Mouse (Mus musculus): ENCODE results near the gene Sfxn5.

Sfxn5 gene

DNA sequence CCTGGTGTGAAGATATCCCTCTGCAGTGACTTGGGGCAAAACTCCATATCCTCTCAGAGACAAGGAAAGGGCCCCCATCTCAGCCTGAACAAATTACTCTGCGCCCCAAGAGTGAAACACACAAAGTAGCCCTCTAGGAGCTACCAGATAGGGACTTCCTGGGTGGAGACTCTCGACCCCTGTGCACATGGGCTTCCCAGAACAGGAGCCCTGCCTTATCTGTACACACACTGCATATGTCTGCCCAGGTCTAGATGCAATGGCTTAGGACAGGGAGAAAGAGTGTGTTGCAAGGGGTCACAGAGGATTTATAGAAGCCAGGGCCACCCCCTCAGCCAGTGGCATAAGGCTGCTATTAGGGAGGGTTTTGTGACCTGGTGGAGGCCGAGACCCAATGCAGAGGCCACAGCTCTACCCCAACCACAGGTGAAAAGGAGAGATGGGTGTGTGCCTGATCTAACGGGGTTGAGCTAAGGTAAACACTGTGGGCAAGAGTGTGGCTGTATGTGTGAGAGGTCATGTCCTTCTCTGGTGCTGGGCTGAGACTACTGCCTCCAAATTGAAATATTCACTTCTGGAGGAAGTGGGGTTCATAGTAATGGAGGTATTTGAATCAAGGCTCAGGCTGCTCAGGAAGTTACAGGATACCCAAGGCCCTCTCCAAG, 44.9 kb downstream of the Sfxn5 start:
- no peak for DNase-seq (ENCODE audit: low spot score)

DNA sequence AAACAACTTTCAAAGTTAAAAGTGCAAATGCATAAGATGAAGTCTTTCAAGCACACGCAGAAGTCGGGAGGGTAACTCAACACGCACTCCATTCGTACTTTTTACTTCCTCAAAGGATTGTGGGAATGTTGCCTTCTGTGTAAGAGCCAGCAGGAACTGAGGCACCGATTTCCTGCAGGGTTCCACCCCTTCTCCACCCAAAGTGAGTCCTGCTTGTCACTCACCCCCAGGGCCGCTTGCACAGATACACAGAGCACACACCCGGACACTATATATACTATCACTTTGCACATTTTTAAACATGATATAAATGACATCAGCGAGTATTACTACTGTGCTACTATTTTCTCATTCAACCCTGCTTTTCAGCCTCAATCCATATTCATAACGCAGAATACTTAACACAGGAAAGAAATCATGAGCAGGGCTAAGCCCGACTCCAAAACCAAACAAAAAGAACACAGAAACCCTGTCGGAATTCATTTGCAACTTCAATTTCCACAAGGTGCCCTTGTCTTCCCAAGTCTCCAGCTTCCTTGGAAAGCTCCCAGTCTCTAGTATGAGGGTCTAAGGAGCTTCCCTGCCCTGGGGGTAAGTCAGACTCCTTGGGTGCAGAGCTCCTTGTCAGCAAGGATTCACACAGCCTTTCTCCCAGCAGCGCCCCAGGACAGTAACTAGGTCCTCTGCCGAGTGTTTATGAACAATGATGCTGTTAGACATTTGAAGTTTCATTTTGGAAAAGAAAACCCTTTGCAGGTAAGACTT, 46.8 kb downstream of the Sfxn5 start:
- DNase-seq (ENCODE audit: low spot score), result no peak

DNA sequence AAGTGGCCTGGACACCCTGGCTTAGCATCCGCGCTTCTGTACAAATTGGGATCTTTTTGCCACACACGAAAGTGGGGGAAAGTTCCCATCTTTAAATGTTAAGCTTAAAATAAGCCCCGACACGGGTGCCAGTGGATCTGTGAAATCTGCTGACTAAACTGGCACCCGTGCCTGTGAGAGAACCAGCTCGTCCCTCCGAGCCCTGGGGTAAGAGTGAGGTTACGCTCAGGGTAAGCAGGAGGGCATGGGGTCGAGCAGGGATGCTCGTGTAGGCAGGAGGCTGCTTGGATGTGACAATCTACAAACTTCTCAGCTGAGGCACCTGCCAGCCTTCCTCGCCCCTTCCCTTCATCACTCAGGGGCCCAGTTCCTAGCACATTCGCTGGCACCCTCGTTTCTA, 52.4 kb downstream of the Sfxn5 start:
- DNase-seq (ENCODE audit: low spot score), result no peak

DNA sequence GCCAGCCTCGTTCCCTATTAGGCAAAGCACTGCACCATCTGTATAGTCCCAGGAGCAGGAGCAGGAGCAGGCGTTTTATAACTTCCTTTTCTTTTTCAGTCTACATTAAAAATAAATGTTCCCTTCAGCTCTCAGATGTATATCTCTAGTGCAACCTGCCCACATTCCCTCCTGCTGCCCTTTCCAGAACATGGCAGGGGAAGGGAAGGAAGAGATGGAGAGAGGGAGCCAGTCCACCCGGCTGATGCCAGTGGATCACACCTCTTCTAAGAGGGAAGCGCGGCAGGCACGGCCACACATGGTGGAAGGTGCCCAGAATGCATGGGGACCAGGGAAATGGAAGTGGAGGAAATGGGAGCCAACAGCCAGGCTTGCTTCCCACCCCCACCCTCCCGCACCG, 56.7 kb downstream of the Sfxn5 start:
- DNase-seq (ENCODE audit: low spot score), result no peak

DNA sequence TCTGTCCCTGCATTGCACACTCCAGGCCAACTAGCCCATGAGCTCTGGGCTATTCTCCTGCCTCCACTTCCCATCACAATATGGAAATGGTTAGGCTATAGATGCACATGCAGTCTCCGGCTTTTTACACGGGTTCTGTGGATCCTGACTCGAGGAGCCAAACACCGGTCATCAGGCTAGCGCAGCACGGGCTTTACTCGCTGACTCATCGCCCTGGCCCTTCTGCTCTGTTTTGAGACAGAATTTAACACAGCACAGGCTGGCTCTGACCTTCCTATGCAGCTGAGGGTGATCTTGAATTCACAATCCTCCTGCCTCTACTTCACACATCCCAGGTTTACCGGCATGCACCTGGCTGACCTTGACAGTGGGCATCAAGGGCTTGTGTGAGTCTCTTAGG, 60.8 kb downstream of the Sfxn5 start:
- no peak for DNase-seq (ENCODE audit: low spot score)

DNA sequence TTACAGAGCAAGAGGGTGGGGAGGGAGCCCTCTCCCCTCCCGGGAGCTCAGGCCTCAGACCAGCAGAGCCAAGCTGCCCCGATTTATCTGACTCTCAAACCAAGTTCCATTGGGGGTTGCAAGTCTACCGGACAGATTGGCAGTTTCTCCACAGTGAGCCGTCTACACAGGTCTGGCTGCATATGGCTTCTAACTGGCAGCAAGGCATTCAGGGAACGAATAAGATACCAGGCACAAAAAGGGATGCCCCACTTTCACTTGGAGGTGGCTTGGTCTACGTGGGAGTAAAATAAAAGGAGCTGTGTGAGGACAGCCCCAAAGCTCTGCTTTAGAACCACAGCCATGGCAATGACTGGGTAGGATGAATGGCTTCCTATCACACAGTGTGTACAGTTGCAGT, 67.2 kb downstream of the Sfxn5 start:
- DNase-seq (ENCODE audit: low spot score), result no peak

DNA sequence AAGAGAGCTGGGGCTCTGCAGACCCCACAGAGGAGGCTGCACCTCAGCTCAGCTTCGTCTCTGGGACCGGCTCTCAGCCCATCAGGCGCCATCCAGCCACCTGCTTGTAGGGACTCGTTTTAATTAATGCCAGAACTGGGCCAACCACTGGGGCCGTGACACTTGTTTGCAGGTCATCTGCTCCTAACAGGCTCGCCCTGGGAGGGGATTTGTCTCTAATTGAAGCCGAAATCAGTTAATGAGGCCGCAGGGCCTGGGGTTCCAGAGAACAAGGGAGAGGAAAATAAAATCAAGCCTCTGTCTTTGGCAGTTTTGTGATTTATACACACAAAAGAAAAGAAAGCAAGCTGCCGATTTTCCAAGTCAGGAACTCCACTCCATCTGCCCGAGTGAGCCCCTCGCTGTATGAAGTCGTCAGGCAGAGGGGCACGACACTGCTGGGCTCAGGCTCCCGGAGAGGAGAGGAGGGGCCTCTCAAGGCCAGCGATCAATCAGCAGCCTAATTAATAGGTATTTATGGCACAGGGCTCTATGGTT, 68.2 kb downstream of the Sfxn5 start:
- DNase-seq (ENCODE audit: low spot score), result no peak

DNA sequence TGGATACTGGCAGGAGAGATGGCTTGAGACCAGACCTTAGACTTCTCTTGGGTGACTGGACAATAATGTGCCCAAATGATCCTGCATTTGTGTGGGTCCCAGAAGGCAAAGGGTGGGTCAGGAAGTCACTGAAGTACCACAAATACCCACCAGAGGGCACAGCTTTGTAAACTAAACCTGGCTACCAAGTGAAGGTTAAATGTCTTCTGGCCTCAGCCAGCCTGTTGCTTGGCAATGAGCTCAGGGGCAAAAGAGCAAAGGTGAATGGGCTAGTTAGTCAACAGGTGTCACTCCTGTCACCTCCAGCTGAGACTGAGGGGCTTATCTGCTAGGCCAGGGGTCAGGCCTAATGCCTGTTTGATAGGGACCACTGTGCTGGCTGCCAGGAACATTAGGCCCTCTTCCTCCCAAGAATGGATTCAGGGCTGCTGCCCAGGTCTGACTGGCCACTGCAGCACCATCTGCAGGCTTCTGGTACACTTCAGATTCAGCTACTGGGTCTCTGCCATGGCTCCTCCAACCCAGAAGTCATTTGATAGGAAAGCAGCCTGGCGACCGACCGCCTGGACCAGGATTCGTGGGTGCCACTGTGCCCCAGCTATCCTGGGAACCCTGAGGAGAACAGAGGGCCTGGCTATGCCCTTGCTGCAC, 70.2 kb downstream of the Sfxn5 start:
- peak; percentile 25 for DNase-seq (ENCODE audit: low spot score)

DNA sequence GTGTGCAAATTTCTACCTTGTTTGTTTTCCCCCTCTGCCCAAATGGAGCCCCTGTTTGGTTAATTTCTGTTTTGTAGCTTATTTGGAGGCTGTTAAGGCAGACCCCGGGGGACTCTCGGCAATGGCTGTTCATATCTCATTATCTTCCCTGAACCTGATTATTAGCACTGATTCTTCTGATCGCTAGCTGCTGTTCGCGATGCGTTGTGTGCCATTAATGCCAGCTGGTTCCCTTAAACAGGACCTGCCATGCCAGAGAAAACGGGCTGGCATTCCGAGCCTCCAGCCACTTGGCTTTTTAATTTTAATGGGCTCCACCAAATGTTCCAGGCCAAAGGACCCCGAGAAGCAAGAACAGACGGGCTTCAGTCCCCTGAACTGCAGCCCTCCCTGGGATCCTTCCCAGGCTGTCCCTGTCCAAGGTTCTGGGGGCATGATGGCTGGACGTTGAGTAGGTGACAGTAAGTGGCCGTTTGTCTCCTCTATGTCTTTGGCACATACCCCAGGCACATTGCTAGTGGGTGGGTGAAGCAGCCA, 74.1 kb downstream of the Sfxn5 start:
- DNase-seq (ENCODE audit: low spot score), result no peak

DNA sequence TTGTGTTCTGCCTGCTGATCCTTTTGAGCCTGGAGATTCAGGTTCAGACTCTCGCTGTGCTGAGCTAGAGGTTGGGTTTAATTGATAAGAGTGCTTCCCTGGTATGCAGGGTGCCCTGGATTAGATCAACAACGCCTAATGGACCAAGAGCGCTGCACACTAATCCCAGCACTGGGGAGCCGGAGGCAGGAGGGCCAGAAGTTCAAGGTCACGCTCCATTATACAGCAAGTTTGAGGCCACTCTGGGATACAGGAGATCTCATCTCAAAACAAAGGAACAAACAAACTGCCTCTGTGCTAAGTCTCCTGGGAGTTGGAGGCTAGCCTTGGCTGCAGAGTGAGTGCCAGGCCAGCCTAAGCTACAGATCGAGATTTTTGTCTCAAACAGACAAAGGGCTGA, 77.6 kb downstream of the Sfxn5 start:
- DNase-seq (ENCODE audit: low spot score), result no peak

DNA sequence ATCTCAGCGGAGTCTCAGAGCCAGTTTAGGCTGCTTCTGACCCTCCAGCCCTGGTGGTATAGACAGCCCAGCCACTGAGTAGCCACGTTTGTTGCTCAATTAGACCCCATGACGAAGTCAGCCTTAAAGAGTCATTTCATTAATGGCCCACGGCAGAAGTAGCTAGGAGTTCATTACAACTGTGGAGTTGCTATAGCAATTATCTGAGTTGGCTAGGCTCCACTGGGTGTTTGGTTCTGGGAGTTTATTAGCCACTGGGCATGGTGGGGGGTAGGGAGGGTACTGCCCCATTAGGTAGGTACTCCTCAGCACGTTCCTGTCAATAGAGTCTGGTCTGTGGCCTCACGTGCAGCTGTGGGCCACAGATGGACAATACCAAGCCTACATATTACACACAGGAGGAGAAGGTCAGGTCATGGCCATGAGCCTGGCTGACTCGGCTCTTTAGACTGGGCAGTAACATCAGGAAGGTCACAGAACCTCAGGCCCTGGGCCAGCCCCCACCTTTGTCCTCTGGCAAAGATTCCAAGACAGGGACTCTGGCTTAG, 79.2 kb downstream of the Sfxn5 start:
- DNase-seq (ENCODE audit: low spot score), result peak; percentile 34

DNA sequence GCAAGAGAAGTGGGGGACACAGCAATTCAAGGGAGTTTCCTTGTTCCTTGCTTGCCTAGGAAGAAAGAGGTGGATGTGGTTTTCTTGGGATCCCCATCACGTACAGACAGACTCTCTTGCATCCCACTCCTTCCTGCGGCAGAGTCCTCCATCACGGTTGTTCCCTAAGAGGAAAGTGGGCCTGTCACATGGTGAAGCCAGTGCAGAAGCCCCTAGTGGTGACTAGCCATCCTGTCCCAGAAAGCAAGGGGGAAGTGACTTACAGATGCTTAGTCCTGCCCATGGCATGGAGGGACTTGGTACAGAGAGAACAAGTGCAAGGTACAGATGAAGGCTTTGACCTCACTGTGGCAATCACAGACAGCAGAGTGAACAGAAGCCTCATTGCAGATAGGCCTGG, 79.9 kb downstream of the Sfxn5 start:
- no peak for DNase-seq (ENCODE audit: low spot score)

DNA sequence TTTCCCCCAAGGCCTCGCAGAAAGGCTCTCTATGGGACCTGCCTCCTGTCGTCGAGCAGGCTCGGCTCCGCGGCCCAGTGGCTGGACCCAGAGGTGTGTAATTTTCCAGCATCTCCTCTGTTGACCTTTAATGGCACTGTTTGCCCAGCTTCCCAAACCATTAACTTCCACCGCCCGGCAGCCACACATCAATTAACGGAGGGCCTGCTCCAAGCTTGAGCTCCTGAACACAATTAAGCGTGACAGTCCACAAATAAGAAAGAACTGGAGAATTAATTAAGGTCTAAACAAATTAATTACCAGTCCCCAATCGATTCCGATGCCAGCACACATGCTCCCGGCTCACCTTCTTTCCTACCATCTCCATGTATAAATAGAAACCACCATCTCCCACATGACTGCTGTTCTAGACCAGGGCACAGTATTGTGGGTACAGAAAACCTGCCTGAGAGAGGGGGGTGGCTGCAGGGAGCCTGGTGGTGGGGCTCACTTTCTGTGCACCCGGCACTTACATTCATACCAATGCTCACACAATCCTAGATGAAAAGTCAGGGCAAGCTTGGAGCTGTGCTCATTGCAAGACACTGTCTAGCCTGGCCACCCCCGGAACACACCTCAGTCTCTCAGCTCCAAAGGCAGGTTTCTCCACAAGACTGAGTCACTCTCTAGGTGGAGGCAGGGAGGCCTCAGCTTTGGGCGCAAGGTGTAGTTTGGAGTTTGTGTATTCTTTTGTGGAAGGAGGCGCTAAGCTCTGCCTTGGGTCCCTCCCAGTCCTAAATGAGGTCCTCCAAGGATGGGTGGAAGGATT, 80.8 kb downstream of the Sfxn5 start:
- no peak for DNase-seq (ENCODE audit: low spot score)

DNA sequence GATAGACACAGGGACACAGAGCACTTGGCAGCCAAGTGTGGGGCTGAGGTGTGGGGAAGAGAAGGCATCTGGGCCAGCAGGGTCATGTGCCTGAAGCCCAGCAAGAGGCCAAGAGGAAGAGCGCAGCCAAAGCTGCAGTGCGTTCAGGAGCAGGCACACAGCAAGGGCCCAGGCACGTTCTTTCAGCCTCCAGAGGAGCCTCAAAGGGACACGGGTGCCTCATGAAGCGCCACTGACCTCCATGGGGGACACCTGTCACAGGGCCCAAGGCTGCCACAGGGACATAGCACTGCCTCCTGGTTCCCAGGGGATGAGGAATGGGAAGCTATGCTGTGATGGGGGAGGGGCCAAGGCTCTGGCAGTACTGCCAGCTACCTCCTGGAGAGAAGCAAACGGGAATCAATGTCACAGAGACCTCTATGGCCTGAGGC, 82.4 kb downstream of the Sfxn5 start:
- DNase-seq (ENCODE audit: low spot score), result no peak

DNA sequence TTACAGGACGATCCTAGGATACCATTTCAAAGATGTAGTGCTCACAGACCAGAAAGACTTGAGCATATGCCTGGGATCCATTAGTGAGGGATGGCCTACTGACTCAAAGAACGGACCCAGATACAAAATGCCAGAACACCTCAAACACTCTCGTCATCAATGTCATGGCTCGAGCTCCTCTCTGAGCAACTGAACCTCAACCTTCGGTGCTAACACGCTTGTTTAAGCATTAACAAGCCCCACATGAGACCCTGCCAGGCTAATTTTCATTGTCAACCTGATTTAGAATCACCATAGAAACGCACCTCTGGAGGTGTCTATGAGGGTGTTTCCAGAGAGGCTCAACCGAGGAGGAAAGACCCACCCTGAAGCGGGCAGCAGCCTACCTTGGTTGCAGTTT, 83.4 kb downstream of the Sfxn5 start:
- no peak for DNase-seq (ENCODE audit: low spot score)

DNA sequence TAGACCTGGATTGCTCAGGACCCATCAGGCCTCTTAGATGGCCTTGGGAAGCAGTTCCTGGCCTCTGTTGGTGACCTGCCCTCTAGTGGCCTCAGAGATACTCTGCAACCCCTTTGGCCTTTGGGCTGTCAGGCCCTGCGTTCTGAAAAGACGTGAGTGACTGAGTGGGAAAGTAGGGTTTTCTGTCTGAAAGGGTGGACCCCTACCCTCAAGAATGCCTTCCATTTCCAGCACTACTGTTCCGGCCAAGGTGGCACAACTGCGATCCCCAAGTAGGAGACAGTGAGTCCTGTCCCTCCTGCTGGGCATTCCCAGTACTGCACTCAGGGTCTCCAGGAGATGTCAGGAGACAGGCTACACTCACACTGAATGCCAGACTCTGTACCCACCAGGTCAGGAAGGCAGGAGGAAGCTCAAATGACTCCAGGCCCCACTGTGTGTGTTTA, 94.2 kb downstream of the Sfxn5 start:
- DNase-seq (ENCODE audit: low spot score), result peak; percentile 43

DNA sequence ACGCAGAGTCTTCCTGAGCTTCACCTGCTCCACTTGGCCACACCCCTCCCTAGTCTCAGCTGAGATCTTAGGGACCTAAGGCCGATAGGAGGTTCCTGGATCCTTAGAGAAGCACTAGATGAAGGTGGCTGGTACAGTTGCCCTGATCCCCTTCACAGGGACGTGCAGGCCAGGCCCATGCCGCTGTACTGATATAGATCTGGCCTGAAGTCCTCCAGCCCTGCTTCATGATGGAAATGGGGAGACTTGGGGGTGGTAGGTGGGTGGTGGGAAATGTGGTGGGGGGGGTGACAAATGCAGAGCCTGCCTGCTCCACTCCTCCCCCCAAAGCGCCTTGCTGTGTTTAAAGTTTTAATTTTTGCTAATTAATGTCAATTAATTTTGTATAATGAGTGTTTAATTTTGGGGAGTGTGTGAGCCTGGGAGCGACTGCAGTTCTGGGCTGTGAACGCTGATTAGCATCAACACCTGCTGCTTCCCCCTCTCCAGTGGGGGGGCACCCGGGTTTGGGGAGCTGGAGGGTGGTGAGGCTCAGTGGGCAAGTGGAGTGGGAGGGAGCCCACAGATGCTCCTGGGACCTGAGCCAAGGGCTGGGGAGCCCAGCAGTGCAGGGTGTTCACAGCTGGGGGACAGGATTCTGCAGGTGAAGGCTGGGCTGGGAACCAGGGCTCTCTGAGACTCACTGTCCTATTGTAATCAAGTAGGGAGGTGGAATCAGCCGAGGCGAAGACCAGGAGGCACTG, 95.5 kb downstream of the Sfxn5 start:
- DNase-seq (ENCODE audit: low spot score), result no peak

DNA sequence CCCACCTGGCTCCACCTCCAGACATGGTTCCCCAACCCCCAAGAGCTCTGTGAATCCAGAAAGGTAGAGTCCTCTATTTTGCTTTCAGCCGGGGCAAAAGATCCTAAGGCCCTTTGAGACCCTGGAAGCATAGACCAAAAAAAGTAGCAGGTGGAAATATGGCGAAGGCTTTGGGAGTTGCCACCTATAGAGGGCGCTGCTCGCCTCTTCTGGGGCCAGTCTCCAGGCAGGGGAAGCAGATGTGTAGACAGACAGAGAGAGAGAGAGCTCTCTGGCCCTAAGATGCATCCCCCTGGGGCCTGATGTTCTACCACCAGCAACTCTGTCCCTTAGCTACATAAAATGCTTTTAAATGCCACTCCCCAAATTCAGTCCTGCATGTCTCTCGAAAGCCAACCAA, 96.2 kb downstream of the Sfxn5 start:
- no peak for DNase-seq (ENCODE audit: low spot score)

DNA sequence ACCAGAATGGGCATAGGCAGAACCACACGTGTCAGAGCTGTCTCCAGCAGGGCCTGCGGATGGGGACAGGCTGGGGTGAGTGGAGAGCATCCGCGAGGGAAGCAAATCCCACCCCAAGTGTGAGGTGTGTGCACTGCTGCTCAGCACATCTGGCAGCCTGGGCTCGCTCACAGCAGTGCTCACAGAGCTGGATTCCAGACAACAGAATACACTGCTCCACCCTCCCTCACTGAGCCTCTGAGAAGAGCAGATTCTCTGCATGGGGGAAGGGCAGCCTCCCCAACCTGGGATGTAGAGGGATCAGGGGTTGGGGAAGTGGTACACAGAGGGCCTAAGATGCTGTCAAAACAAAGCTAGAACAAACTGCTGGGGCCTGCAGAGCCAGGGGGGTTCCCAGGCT, 98.4 kb downstream of the Sfxn5 start:
- DNase-seq (ENCODE audit: low spot score), result no peak

DNA sequence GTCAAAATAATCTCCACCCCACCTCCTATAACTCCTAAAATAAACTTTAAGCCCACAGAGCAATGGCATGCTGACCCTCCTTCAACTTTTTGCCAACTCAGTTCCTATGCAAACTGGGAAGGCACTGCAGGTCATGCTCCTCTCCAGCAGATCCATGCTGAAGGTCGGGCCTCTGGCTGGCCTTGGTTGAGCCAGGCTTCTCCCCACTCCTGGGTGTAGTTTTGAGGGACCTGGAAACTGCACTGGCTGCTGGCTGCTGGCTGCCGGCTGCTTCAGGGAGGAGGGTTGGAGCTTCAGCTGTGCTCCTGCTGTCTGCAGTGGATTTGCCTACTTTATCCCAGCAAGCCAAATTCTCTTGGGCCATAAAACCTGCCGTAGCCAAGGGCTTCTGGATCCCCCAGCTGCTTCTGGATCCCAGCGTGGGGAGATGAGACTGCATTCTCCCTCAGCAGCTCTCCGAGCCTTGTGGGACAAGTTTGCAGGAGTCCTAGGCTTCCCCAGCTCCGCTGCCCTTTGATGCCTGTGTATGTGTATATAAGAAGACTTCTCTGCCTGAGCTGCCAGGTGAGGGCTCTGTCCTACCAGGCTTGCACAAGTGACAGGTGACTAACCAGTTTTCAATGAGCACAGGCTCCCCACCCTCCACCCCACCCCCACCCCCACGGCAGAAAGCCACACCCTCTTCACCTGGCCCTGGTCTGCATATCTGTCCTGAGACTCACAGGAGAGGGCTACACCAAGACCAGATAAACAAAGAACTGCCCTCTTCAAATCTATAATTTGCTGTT, 100.2 kb downstream of the Sfxn5 start:
- no peak for DNase-seq (ENCODE audit: low spot score)
